Mouse (Mus musculus): ENCODE data around the gene Tbc1d5. TPM values are rescaled to one million over a fixed set of nuclear protein-coding genes. Genes with fewer than 3 reads are reported as not detected.
A peak's percentile ranks its signal among the peaks of the same experiment; 100 is the strongest.

The Tbc1d5 gene
- polyA plus RNA-seq, 1 experiment from 2014 or later = 8.8 TPM

GRCm38 (mm10) chr17:50740804-50741203 is 438.3 kb downstream of the Tbc1d5 start:
- WGBS = 87% methylated on average over 1 of the region's 1 CpGs
- Histone ChIP-seq H3K4me1 (ENCODE audit: control insufficient read depth, insufficient read depth, low read length) (no peaks in the 10 kb centered on the region), H3K9me3 (replicated peaks; ENCODE audit: control insufficient read depth, low read length) (no peaks in the 10 kb centered on the region), H3K4me2 (ENCODE audit: low read depth, low read length) (no peak overlapping the region), H3K36me3 (replicated peaks; ENCODE audit: control insufficient read depth, insufficient read depth, low read depth, low read length) (no peaks in the 10 kb centered on the region), H3K9ac (replicated peaks; ENCODE audit: low read length) (no peak overlapping the region), H3K27me3 (ENCODE audit: control insufficient read depth, insufficient read depth, low read length) (no peaks in the 10 kb centered on the region), H3K4me3 (ENCODE audit: low read depth, low read length) (no peak overlapping the region), H3K27ac (replicated peaks; ENCODE audit: low read depth, low read length) (no peak overlapping the region)
- DNase-seq (ENCODE audit: low spot score) (no peak), ATAC-seq (replicated peaks; ENCODE audit: insufficient number of reproducible peaks, low FRiP score, low TSS enrichment, low read depth) (no peak)

- no peaks in the 10 kb centered on the region for H3K27me3 ChIP-seq (ENCODE audit: control insufficient read depth, insufficient read depth, low read length)
- DNase-seq (ENCODE audit: low spot score) (no peak), ATAC-seq (replicated peaks; ENCODE audit: insufficient number of reproducible peaks, low FRiP score, low TSS enrichment, low read depth) (no peak)
- H3K27ac ChIP-seq (replicated peaks; ENCODE audit: low read depth, low read length) = no peak overlapping the region
- no peaks in the 10 kb centered on the region for H3K36me3 ChIP-seq (replicated peaks; ENCODE audit: control insufficient read depth, insufficient read depth, low read depth, low read length)
- no peak overlapping the region for H3K9ac ChIP-seq (replicated peaks; ENCODE audit: low read length)
- H3K4me2 ChIP-seq (ENCODE audit: low read depth, low read length) = no peak overlapping the region
- 86% methylated on average over 2 of the region's 2 CpGs for WGBS
- H3K4me1 ChIP-seq (ENCODE audit: control insufficient read depth, insufficient read depth, low read length) = no peaks in the 10 kb centered on the region
- H3K9me3 ChIP-seq (replicated peaks; ENCODE audit: control insufficient read depth, low read length) = no peaks in the 10 kb centered on the region
- H3K4me3 ChIP-seq (ENCODE audit: low read depth, low read length) = no peak overlapping the region
Observed at GRCm38 (mm10) chr17:50738476-50738875, 440.7 kb downstream of the Tbc1d5 start.

- Histone ChIP-seq H3K9ac (replicated peaks; ENCODE audit: low read length) (no peak overlapping the region), H3K27ac (replicated peaks; ENCODE audit: low read depth, low read length) (no peak overlapping the region), H3K4me1 (ENCODE audit: control insufficient read depth, insufficient read depth, low read length) (no peaks in the 10 kb centered on the region), H3K27me3 (ENCODE audit: control insufficient read depth, insufficient read depth, low read length) (no peaks in the 10 kb centered on the region), H3K4me2 (ENCODE audit: low read depth, low read length) (no peak overlapping the region), H3K9me3 (replicated peaks; ENCODE audit: control insufficient read depth, low read length) (no peaks in the 10 kb centered on the region), H3K36me3 (replicated peaks; ENCODE audit: control insufficient read depth, insufficient read depth, low read depth, low read length) (no peaks in the 10 kb centered on the region), H3K4me3 (ENCODE audit: low read depth, low read length) (no peak overlapping the region)
- ATAC-seq (replicated peaks; ENCODE audit: insufficient number of reproducible peaks, low FRiP score, low TSS enrichment, low read depth) = no peak
- no peak for DNase-seq (ENCODE audit: low spot score)
- WGBS = 74% methylated on average over 2 of the region's 2 CpGs
Observed at GRCm38 (mm10) chr17:50737068-50737467, 442.1 kb downstream of the Tbc1d5 start.

- WGBS = 73% methylated on average over 8 of the region's 8 CpGs
- H3K27ac ChIP-seq (replicated peaks; ENCODE audit: low read depth, low read length) = no peak overlapping the region
- DNase-seq (ENCODE audit: low spot score) = no peak
- no peaks in the 10 kb centered on the region for H3K36me3 ChIP-seq (replicated peaks; ENCODE audit: control insufficient read depth, insufficient read depth, low read depth, low read length)
- no peaks in the 10 kb centered on the region for H3K4me1 ChIP-seq (ENCODE audit: control insufficient read depth, insufficient read depth, low read length)
- H3K9me3 ChIP-seq (replicated peaks; ENCODE audit: control insufficient read depth, low read length) = no peaks in the 10 kb centered on the region
- H3K9ac ChIP-seq (replicated peaks; ENCODE audit: low read length) = no peak overlapping the region
- ATAC-seq (replicated peaks; ENCODE audit: insufficient number of reproducible peaks, low FRiP score, low TSS enrichment, low read depth) = no peak
- H3K4me3 ChIP-seq (ENCODE audit: low read depth, low read length) = no peak overlapping the region
- H3K27me3 ChIP-seq (ENCODE audit: control insufficient read depth, insufficient read depth, low read length) = no peaks in the 10 kb centered on the region
- H3K4me2 ChIP-seq (ENCODE audit: low read depth, low read length) = no peak overlapping the region
Observed at GRCm38 (mm10) chr17:50735955-50736533, 443.1 kb downstream of the Tbc1d5 start.

- no peak overlapping the region for H3K4me3 ChIP-seq (ENCODE audit: low read depth, low read length)
- WGBS = 77% methylated on average over 4 of the region's 4 CpGs
- H3K4me1 ChIP-seq (ENCODE audit: control insufficient read depth, insufficient read depth, low read length) = no peaks in the 10 kb centered on the region
- H3K36me3 ChIP-seq (replicated peaks; ENCODE audit: control insufficient read depth, insufficient read depth, low read depth, low read length) = no peaks in the 10 kb centered on the region
- no peak overlapping the region for H3K27ac ChIP-seq (replicated peaks; ENCODE audit: low read depth, low read length)
- H3K9me3 ChIP-seq (replicated peaks; ENCODE audit: control insufficient read depth, low read length) = no peaks in the 10 kb centered on the region
- no peak for ATAC-seq (replicated peaks; ENCODE audit: insufficient number of reproducible peaks, low FRiP score, low TSS enrichment, low read depth)
- no peak overlapping the region for H3K9ac ChIP-seq (replicated peaks; ENCODE audit: low read length)
- H3K27me3 ChIP-seq (ENCODE audit: control insufficient read depth, insufficient read depth, low read length) = no peaks in the 10 kb centered on the region
- no peak overlapping the region for H3K4me2 ChIP-seq (ENCODE audit: low read depth, low read length)
- DNase-seq (ENCODE audit: low spot score) = no peak
Observed at GRCm38 (mm10) chr17:50735382-50735954, 443.7 kb downstream of the Tbc1d5 start.

GRCm38 (mm10) chr17:50734781-50735180 is 444.4 kb downstream of the Tbc1d5 start:
- no peak overlapping the region for H3K4me3 ChIP-seq (ENCODE audit: low read depth, low read length)
- no peak overlapping the region for H3K9ac ChIP-seq (replicated peaks; ENCODE audit: low read length)
- no peak overlapping the region for H3K27ac ChIP-seq (replicated peaks; ENCODE audit: low read depth, low read length)
- 90% methylated on average over 6 of the region's 6 CpGs for WGBS
- 0 out of 2 replicates have a peak, but pooled peaks have one; percentile 36 for ATAC-seq (replicated peaks; ENCODE audit: insufficient number of reproducible peaks, low FRiP score, low TSS enrichment, low read depth)
- H3K36me3 ChIP-seq (replicated peaks; ENCODE audit: control insufficient read depth, insufficient read depth, low read depth, low read length) = no peaks in the 10 kb centered on the region
- DNase-seq (ENCODE audit: low spot score) = no peak
- no peaks in the 10 kb centered on the region for H3K27me3 ChIP-seq (ENCODE audit: control insufficient read depth, insufficient read depth, low read length)
- H3K4me2 ChIP-seq (ENCODE audit: low read depth, low read length) = no peak overlapping the region
- no peaks in the 10 kb centered on the region for H3K9me3 ChIP-seq (replicated peaks; ENCODE audit: control insufficient read depth, low read length)
- H3K4me1 ChIP-seq (ENCODE audit: control insufficient read depth, insufficient read depth, low read length) = no peaks in the 10 kb centered on the region

GRCm38 (mm10) chr17:50733390-50733789 is 445.8 kb downstream of the Tbc1d5 start:
- no peaks in the 10 kb centered on the region for H3K36me3 ChIP-seq (replicated peaks; ENCODE audit: control insufficient read depth, insufficient read depth, low read depth, low read length)
- no peak overlapping the region for H3K4me2 ChIP-seq (ENCODE audit: low read depth, low read length)
- H3K27me3 ChIP-seq (ENCODE audit: control insufficient read depth, insufficient read depth, low read length) = no peaks in the 10 kb centered on the region
- DNase-seq (ENCODE audit: low spot score) = no peak
- H3K27ac ChIP-seq (replicated peaks; ENCODE audit: low read depth, low read length) = no peak overlapping the region
- ATAC-seq (replicated peaks; ENCODE audit: insufficient number of reproducible peaks, low FRiP score, low TSS enrichment, low read depth) = no peak
- H3K9me3 ChIP-seq (replicated peaks; ENCODE audit: control insufficient read depth, low read length) = no peaks in the 10 kb centered on the region
- no peak overlapping the region for H3K9ac ChIP-seq (replicated peaks; ENCODE audit: low read length)
- 94% methylated on average over 7 of the region's 7 CpGs for whole genome bisulfite sequencing
- no peaks in the 10 kb centered on the region for H3K4me1 ChIP-seq (ENCODE audit: control insufficient read depth, insufficient read depth, low read length)
- no peak overlapping the region for H3K4me3 ChIP-seq (ENCODE audit: low read depth, low read length)

GRCm38 (mm10) chr17:50731876-50732275 is 447.3 kb downstream of the Tbc1d5 start:
- H3K36me3 ChIP-seq (replicated peaks; ENCODE audit: control insufficient read depth, insufficient read depth, low read depth, low read length) = no peaks in the 10 kb centered on the region
- H3K27me3 ChIP-seq (ENCODE audit: control insufficient read depth, insufficient read depth, low read length) = no peaks in the 10 kb centered on the region
- no peak overlapping the region for H3K9ac ChIP-seq (replicated peaks; ENCODE audit: low read length)
- no peaks in the 10 kb centered on the region for H3K9me3 ChIP-seq (replicated peaks; ENCODE audit: control insufficient read depth, low read length)
- no peaks in the 10 kb centered on the region for H3K4me1 ChIP-seq (ENCODE audit: control insufficient read depth, insufficient read depth, low read length)
- 88% methylated on average over 5 of the region's 5 CpGs for WGBS
- H3K4me3 ChIP-seq (ENCODE audit: low read depth, low read length) = no peak overlapping the region
- ATAC-seq (replicated peaks; ENCODE audit: insufficient number of reproducible peaks, low FRiP score, low TSS enrichment, low read depth) (no peak), DNase-seq (ENCODE audit: low spot score) (no peak)
- no peak overlapping the region for H3K4me2 ChIP-seq (ENCODE audit: low read depth, low read length)
- no peak overlapping the region for H3K27ac ChIP-seq (replicated peaks; ENCODE audit: low read depth, low read length)

Data from embryonic facial prominence, embryonic 11.5 days (tissue).